23 mouse cellular contexts compared by ENCODE assay signal in the genomic region with DNA sequence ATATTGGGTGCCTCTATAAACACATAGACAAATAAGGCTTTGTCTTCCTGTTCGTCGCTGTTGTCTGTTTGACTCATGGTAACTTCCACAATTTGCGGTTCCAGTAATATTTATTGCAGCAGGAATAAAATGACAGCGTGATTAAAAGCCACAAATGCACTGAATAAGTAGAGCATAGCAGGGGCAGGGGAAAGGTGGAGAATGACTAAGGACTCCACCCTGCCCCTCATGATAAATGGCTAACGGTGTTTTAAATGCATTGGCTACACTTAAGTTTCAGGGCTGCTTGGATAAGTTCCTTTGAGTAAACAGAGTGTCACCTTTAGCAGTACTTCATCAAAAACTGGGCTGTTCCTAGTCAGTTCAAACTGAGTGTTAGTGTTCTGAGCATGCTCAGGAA.
A peak's percentile ranks its signal among the peaks of the same experiment; 100 is the strongest.
DNase-seq lines count a peak whose midpoint lies in the region; ATAC-seq and TF ChIP-seq lines count a peak whose summit lies in the region.
"Had no signal": no experiment of that assay in that cellular context is flagged by ENCODE, and none has a peak within 500 bp of the region (broad histone marks: within the 10 kb centered on the region; RNA-seq: fewer than 3 reads in every experiment).

No protein-coding gene starts in this region.

- H3K4me1 ChIP-seq in midbrain, embryonic 15.5 days, result peaks cover 12% of the 10 kb centered on the region; the same call in 1 of the 2 replicates
- peaks cover 4% of the 10 kb centered on the region for H3K4me1 ChIP-seq in midbrain, embryonic 10.5 days
- H3K4me1 ChIP-seq: embryonic facial prominence, embryonic 15.5 days; forebrain, embryonic 10.5 days; hindbrain, embryonic 15.5 days had no signal

- no peaks in the 10 kb centered on the region for H3K36me3 ChIP-seq in midbrain, embryonic 15.5 days (replicated peaks)
- no peaks in the 10 kb centered on the region for H3K36me3 ChIP-seq in midbrain, embryonic 10.5 days
- H3K36me3 ChIP-seq: embryonic facial prominence, embryonic 15.5 days; forebrain, embryonic 10.5 days; G1E; hindbrain, embryonic 15.5 days had no signal

- no peak overlapping the region for H3K4me2 ChIP-seq in midbrain, embryonic 15.5 days
- H3K4me2 ChIP-seq: embryonic facial prominence, embryonic 15.5 days; heart, embryonic 11.5 days; hindbrain, embryonic 15.5 days had no signal

- H3K27me3 ChIP-seq in midbrain, embryonic 15.5 days (replicated peaks), result no peaks in the 10 kb centered on the region
- H3K27me3 ChIP-seq in midbrain, embryonic 10.5 days (ENCODE audit: low read depth, poor library complexity, severe bottlenecking), result no peaks in the 10 kb centered on the region
- H3K27me3 ChIP-seq: embryonic facial prominence, embryonic 15.5 days; hindbrain, embryonic 15.5 days had no signal

- 0 out of 2 replicates have a peak overlapping the region, but pooled peaks have one; percentile 9 for H3K27ac ChIP-seq in layer of hippocampus, adult 2 months
- peak overlapping the region; percentile 31; the same call in 1 of the 2 replicates for H3K27ac ChIP-seq in midbrain, embryonic 15.5 days
- H3K27ac ChIP-seq in midbrain, embryonic 10.5 days (replicated peaks), result no peak overlapping the region
- H3K27ac ChIP-seq: embryonic facial prominence, embryonic 15.5 days; forebrain, embryonic 10.5 days; hindbrain, embryonic 15.5 days had no signal

- intact Hi-C loops in left cerebral cortex, postnatal 25 days (cut with DNase I), result no loop called here

- peak; percentile 14 for DNase-seq in embryo, embryonic 11 days
- no peak for DNase-seq in embryo, embryonic 10.5 days (ENCODE audit: low spot score)
- DNase-seq in layer of hippocampus, adult 2 months (ENCODE audit: low spot score in 2 of 2), result no peak
- no peak for DNase-seq in layer of hippocampus, adult 8-10 months (ENCODE audit: low spot score in 2 of 2)
- DNase-seq in midbrain, embryonic 10.5 days (ENCODE audit: low spot score), result no peak
- no peak for DNase-seq in left cerebral cortex, postnatal 25 days (ENCODE audit: low spot score in 2 of 2)
- DNase-seq: adrenal gland, adult 8-10 months; adrenal gland, postnatal 36 days; B cell, adult 2 months; cerebellum, adult 11 months; cerebellum, adult 8-10 months; cerebellum, postnatal 14 days; gastrocnemius, postnatal 10 days; heart, adult 18-20 months had no signal

- H3K9ac ChIP-seq in midbrain, embryonic 15.5 days, result no peak overlapping the region
- H3K9ac ChIP-seq: embryonic facial prominence, embryonic 15.5 days; hindbrain, embryonic 15.5 days had no signal

- no peak for TF ChIP-seq CTCF in layer of hippocampus, adult 2 months (conservative IDR thresholded peaks at IDR 0.05)

- 85% methylated on average over 5 of the region's 5 CpGs for WGBS in midbrain, embryonic 15.5 days
- WGBS in midbrain, embryonic 10.5 days, result 93% methylated on average over 5 of the region's 5 CpGs

- H3K4me3 ChIP-seq in layer of hippocampus, adult 2 months, result no peak overlapping the region
- H3K4me3 ChIP-seq in midbrain, embryonic 15.5 days, result no peak overlapping the region
- H3K4me3 ChIP-seq in midbrain, embryonic 10.5 days, result no peak overlapping the region
- H3K4me3 ChIP-seq: embryonic facial prominence, embryonic 15.5 days; erythroblast, embryonic 14.5 days; forebrain, embryonic 10.5 days; hindbrain, embryonic 15.5 days had no signal

- H3K9me3 ChIP-seq in midbrain, embryonic 15.5 days, result no peaks in the 10 kb centered on the region
- no peaks in the 10 kb centered on the region for H3K9me3 ChIP-seq in midbrain, embryonic 10.5 days (replicated peaks)
- H3K9me3 ChIP-seq: embryonic facial prominence, embryonic 15.5 days; forebrain, embryonic 10.5 days; hindbrain, embryonic 15.5 days had no signal

- no peak for ATAC-seq in midbrain, embryonic 15.5 days (replicated peaks)
- ATAC-seq: CD4-positive, CD25-positive, alpha-beta regulatory T cell, adult 4 months; forebrain, embryonic 14.5 days had no signal
